Mouse (Mus musculus) limb, embryonic 14.5 days (tissue): ENCODE results near the gene Csn3. TPM values are rescaled to one million over a fixed set of nuclear protein-coding genes. Genes with fewer than 3 reads are reported as not detected.

ENCODE experiments used
- ATAC-seq: fragments of 200-750 bp; cut with Nextera tagmentation; 2 replicates; pipeline ENCODE4 v1.8.0; 2017; ENCODE audit warnings: low read depth, moderate number of reproducible peaks, moderate TSS enrichment; ENCODE audit not compliant: low FRiP score
- DNase-seq: peaks from one replicate; pipeline ENCODE4 v3.0.0-alpha.2; 2015; ENCODE audit warnings: low spot score
- H3K27ac ChIP-seq: fragments of 300-500 bp; sonication (generic); replicated peaks from 2 replicates; pipeline ENCODE4 v1.5.1; 2014; ENCODE audit warnings: low read depth, mild to moderate bottlenecking, low read length, moderate library complexity, mixed read lengths
- H3K27me3 ChIP-seq: fragments of 300-500 bp; sonication (generic); 2 replicates; pipeline ENCODE4 v1.6.1; 2014; ENCODE audit warnings: low read length, mixed read lengths; ENCODE audit not compliant: control insufficient read depth, insufficient read depth
- H3K36me3 ChIP-seq: fragments of 300-500 bp; sonication (generic); 2 replicates; pipeline ENCODE4 v1.6.1; 2014; ENCODE audit warnings: mild to moderate bottlenecking, low read length, moderate library complexity, mixed read lengths; ENCODE audit not compliant: control insufficient read depth, insufficient read depth
- H3K4me1 ChIP-seq: fragments of 300-500 bp; sonication (generic); 2 replicates; pipeline ENCODE4 v1.6.1; 2014; ENCODE audit warnings: antibody characterized with exemption, low read length, mixed read lengths; ENCODE audit not compliant: control insufficient read depth, insufficient read depth
- H3K4me2 ChIP-seq: fragments of 300-500 bp; sonication (generic); replicated peaks from 2 replicates; pipeline ENCODE4 v1.6.1; 2014; ENCODE audit warnings: low read depth, mild to moderate bottlenecking, low read length, moderate library complexity; ENCODE audit not compliant: severe bottlenecking
- H3K4me3 ChIP-seq: fragments of 300-500 bp; sonication (generic); replicated peaks from 2 replicates; pipeline ENCODE4 v1.5.1; 2014; ENCODE audit warnings: low read length
- H3K9ac ChIP-seq: fragments of 300-500 bp; sonication (generic); 2 replicates; pipeline ENCODE4 v1.6.1; 2014; ENCODE audit warnings: mild to moderate bottlenecking, low read depth, low read length, moderate library complexity; ENCODE audit not compliant: severe bottlenecking
- H3K9me3 ChIP-seq: fragments of 300-500 bp; sonication (generic); 2 replicates; pipeline ENCODE4 v1.6.1; 2016; ENCODE audit warnings: low read length; ENCODE audit not compliant: control insufficient read depth
- POLR2A ChIP-seq: fragments of 200-500 bp; IDR thresholded peaks from 2 replicates; pipeline ENCODE4 v1.8.0; 2012; ENCODE audit warnings: inconsistent platforms, mild to moderate bottlenecking, moderate library complexity, borderline replicate concordance; ENCODE audit not compliant: insufficient read depth, insufficient read length; ENCODE audit errors: extremely low read depth
- WGBS: fragments of 180-500 bp; shearing (Covaris S2); extraction: QIAGEN DNeasy Blood & Tissue Kit; methylation state at CpG from one replicate; pipeline ENCODE4 v1.1.7; 2014; 5-methylcytosine and 5-hydroxymethylcytosine counted together
- polyA plus RNA-seq, 2 experiments: library from polyadenylated mRNA; depleted of rRNA in 1 of 2; stranded (reverse) in 1 of 2; unstranded in 1 of 2; fragments of >200 nt; fragmentation: Nextera tagmentation in 1 of 2; extraction: Ambion mirVana in 1 of 2; gene quantifications; 2 replicates each; pipeline versions ENCODE4 v1.2.1 to v1.2.3; 2012 to 2014

The Csn3 gene
- polyA plus RNA-seq (2012; rRNA removed) (0.09 TPM in 1 of 2 replicates, not detected in the other), polyA plus RNA-seq (2014; fragmentation: Nextera tagmentation; extraction: Ambion mirVana) (0.35 TPM in 1 of 2 replicates, not detected in the other)

GRCm38 (mm10) chr5:87925372-87925771, at the start of gene Csn3:
Csn3 (plus strand) TSS chr5:87925579.
- DNase-seq (no peak), ATAC-seq (no peak)
- H3K36me3 ChIP-seq = no peaks in the 10 kb centered on the region
- no peak within 1 kb of the TSS for H3K27ac ChIP-seq
- WGBS = 23% methylated on average over 5 of the region's 5 CpGs
- no peak within 1 kb of the TSS for H3K9ac ChIP-seq
- H3K9me3 ChIP-seq = no peaks in the 10 kb centered on the region
- H3K27me3 ChIP-seq = no peaks in the 10 kb centered on the region
- H3K4me3 ChIP-seq = no peak within 1 kb of the TSS
- no peak for TF ChIP-seq POLR2A
- H3K4me2 ChIP-seq = no peak within 1 kb of the TSS
- H3K4me1 ChIP-seq = no peaks in the 10 kb centered on the region; the same call in 1 of the 2 replicates

- no peaks in the 10 kb centered on the region for H3K4me1 ChIP-seq
- no peak for ATAC-seq
- H3K9me3 ChIP-seq = no peaks in the 10 kb centered on the region
- no peak within 1 kb of the TSS for H3K4me2 ChIP-seq
- H3K4me3 ChIP-seq = no peak within 1 kb of the TSS
- H3K27me3 ChIP-seq = no peaks in the 10 kb centered on the region
- H3K27ac ChIP-seq = no peak within 1 kb of the TSS
- no peak within 1 kb of the TSS for H3K9ac ChIP-seq
- no peaks in the 10 kb centered on the region for H3K36me3 ChIP-seq
- WGBS = 76% methylated on average over 1 of the region's 1 CpGs
- DNase-seq = no peak
- no peak for TF ChIP-seq POLR2A
Observed at GRCm38 (mm10) chr5:87884729-87885128, 40.6 kb upstream of the Csn3 start, which contains the start of gene Odam. Odam (plus strand) TSS chr5:87885029.

- Histone ChIP-seq H3K27me3 (no peaks in the 10 kb centered on the region), H3K4me3 (no peak overlapping the region), H3K4me2 (no peak overlapping the region), H3K36me3 (no peaks in the 10 kb centered on the region), H3K4me1 (no peaks in the 10 kb centered on the region), H3K9me3 (no peaks in the 10 kb centered on the region), H3K9ac (no peak overlapping the region), H3K27ac (no peak overlapping the region)
- no peak for TF ChIP-seq POLR2A
- no peak for ATAC-seq
- no peak for DNase-seq
- 63% methylated on average over 1 of the region's 1 CpGs for WGBS
Observed at GRCm38 (mm10) chr5:87931603-87932002, 6.2 kb downstream of the Csn3 start.

GRCm38 (mm10) chr5:87940752-87941151, 15.4 kb downstream of the Csn3 start:
- Histone ChIP-seq H3K36me3 (no peaks in the 10 kb centered on the region), H3K27me3 (no peaks in the 10 kb centered on the region), H3K9me3 (no peaks in the 10 kb centered on the region), H3K4me1 (no peaks in the 10 kb centered on the region), H3K4me3 (no peak overlapping the region), H3K4me2 (no peak overlapping the region), H3K27ac (no peak overlapping the region), H3K9ac (no peak overlapping the region)
- 53% methylated on average over 3 of the region's 3 CpGs for WGBS
- ATAC-seq (no peak), DNase-seq (no peak)
- no peak for TF ChIP-seq POLR2A

GRCm38 (mm10) chr5:87942515-87942914, 17.1 kb downstream of the Csn3 start:
- Histone ChIP-seq H3K27ac (no peak overlapping the region), H3K9me3 (no peaks in the 10 kb centered on the region), H3K36me3 (no peaks in the 10 kb centered on the region), H3K9ac (no peak overlapping the region), H3K27me3 (no peaks in the 10 kb centered on the region), H3K4me1 (no peaks in the 10 kb centered on the region), H3K4me3 (no peak overlapping the region), H3K4me2 (no peak overlapping the region)
- DNase-seq (no peak), ATAC-seq (no peak)
- no peak for TF ChIP-seq POLR2A

GRCm38 (mm10) chr5:87951836-87952235, 26.5 kb downstream of the Csn3 start:
- Histone ChIP-seq H3K27me3 (no peaks in the 10 kb centered on the region), H3K4me2 (no peak overlapping the region), H3K4me1 (no peaks in the 10 kb centered on the region), H3K27ac (no peak overlapping the region), H3K9ac (no peak overlapping the region), H3K36me3 (no peaks in the 10 kb centered on the region), H3K4me3 (no peak overlapping the region), H3K9me3 (no peaks in the 10 kb centered on the region)
- TF ChIP-seq POLR2A = no peak
- ATAC-seq (no peak), DNase-seq (no peak)
